19 mouse cellular contexts compared by ENCODE assay signal in genomic region chr13:53740981-53741380, GRCm38 (mm10).
"Had no signal": no experiment of that assay in that cellular context is flagged by ENCODE, and none has a peak within 500 bp of the region (broad histone marks: within the 10 kb centered on the region; RNA-seq: fewer than 3 reads in every experiment).

No protein-coding gene starts in this region.

- DNase-seq: kidney, postnatal 25 days; layer of hippocampus, adult 9-11 months; liver; lung, adult 18-20 months; lung, postnatal 10 days; lung, postnatal 36 days; thymus, adult 18-20 months; thymus, postnatal 36 days had no signal

- H3K27me3 ChIP-seq: limb, embryonic 13.5 days; liver, embryonic 12.5 days; liver, embryonic 15.5 days; lung, embryonic 15.5 days; megakaryocyte, embryonic 14.5 days; midbrain, embryonic 13.5 days had no signal

- H3K4me2 ChIP-seq: limb, embryonic 13.5 days; liver, embryonic 12.5 days; liver, embryonic 15.5 days; lung, embryonic 15.5 days; midbrain, embryonic 13.5 days had no signal

- H3K9me3 ChIP-seq: limb, embryonic 10.5 days; limb, embryonic 13.5 days; liver, embryonic 12.5 days; liver, embryonic 15.5 days; lung, embryonic 15.5 days; megakaryocyte, embryonic 14.5 days; midbrain, embryonic 10.5 days; midbrain, embryonic 13.5 days had no signal

- H3K4me3 ChIP-seq: layer of hippocampus, adult 2 months; limb, embryonic 10.5 days; limb, embryonic 13.5 days; liver, embryonic 12.5 days; liver, embryonic 15.5 days; lung, embryonic 15.5 days; megakaryocyte, embryonic 14.5 days; midbrain, embryonic 10.5 days; midbrain, embryonic 13.5 days had no signal

- H3K4me1 ChIP-seq: limb, embryonic 10.5 days; limb, embryonic 13.5 days; liver, embryonic 12.5 days; liver, embryonic 15.5 days; lung, embryonic 15.5 days; megakaryocyte, embryonic 14.5 days; midbrain, embryonic 10.5 days; midbrain, embryonic 13.5 days had no signal

- H3K36me3 ChIP-seq: limb, embryonic 10.5 days; limb, embryonic 13.5 days; liver, embryonic 12.5 days; liver, embryonic 15.5 days; lung, embryonic 15.5 days; midbrain, embryonic 10.5 days; midbrain, embryonic 13.5 days had no signal

- H3K27ac ChIP-seq: kidney, postnatal 0 days; layer of hippocampus, adult 2 months; limb, embryonic 10.5 days; limb, embryonic 13.5 days; liver, embryonic 12.5 days; liver, embryonic 15.5 days; lung, embryonic 15.5 days; midbrain, embryonic 10.5 days; midbrain, embryonic 13.5 days had no signal

- H3K9ac ChIP-seq: limb, embryonic 13.5 days; liver, embryonic 12.5 days; liver, embryonic 15.5 days; lung, embryonic 15.5 days; midbrain, embryonic 13.5 days had no signal

- ATAC-seq: liver, embryonic 12.5 days; midbrain, embryonic 13.5 days; midbrain, embryonic 16.5 days had no signal
